Mouse (Mus musculus): ENCODE data around the gene Htra2. TPM values are rescaled to one million over a fixed set of nuclear protein-coding genes. Genes with fewer than 3 reads are reported as not detected.
A peak's percentile ranks its signal among the peaks of the same experiment; 100 is the strongest.

Gene Htra2
- total RNA-seq, 2 experiments from 2014 or later, result 14.1 to 21.5 TPM

DNA sequence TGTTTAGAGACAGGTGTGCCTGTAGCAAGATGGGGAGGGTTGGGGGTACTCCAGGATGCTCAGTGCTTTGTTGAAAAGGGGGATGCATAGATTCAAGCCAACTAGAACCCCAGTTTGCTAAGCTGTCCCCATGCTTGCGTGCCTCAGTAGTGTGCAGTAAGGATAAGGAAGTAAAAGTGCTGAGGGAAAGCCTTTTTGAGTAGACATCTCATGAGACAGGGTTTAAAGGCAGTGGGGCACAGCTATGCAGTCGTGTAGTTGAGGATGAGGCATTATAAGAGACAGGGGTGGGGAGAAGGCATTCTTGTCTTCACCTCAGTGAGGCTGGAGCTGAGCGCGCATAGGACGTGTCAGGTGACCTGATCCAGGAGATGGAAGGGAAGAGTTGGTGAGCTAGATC is 14.5 kb downstream of the Htra2 start:
- no peak for DNase-seq
- no peak for TF ChIP-seq CTCF (IDR thresholded peaks at IDR 0.05)
- Histone ChIP-seq H3K4me3 (no peak overlapping the region), H3K27ac (no peak overlapping the region)
- intact Hi-C loops (cut with DNase I), result no loop called here

- Histone ChIP-seq H3K27ac (peak overlapping the region; percentile 46), H3K4me3 (peak overlapping the region; percentile 63)
- intact Hi-C loops (cut with DNase I), result no loop called here
- peak; percentile 93 for DNase-seq
- TF ChIP-seq CTCF (IDR thresholded peaks at IDR 0.05), result no peak
These were observed 16.5 kb downstream of the Htra2 start for GRCm38 (mm10) chr6:83038496-83039012.

DNA sequence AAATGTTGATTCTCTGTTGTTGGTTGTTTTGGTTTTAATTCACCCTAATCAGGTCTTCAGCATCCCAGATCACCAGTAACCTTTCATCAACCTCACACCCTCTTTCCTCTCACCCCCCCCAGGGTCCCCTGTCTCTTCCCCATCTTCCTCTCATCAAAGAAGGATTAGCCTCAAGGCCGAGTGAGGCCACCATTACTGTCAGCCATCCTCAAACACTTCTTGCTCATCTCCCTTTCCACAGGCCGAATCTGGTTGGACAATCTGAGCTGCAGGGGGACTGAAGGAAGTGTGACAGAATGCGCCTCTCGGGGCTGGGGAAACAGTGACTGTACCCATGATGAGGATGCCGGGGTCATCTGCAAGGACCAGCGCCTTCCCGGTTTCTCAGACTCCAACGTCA is 17.9 kb downstream of the Htra2 start:
- no peak for TF ChIP-seq CTCF (IDR thresholded peaks at IDR 0.05)
- no peak for DNase-seq
- Histone ChIP-seq H3K4me3 (no peak overlapping the region), H3K27ac (no peak overlapping the region)
- intact Hi-C loops (cut with DNase I), result no loop called here

- no peak for DNase-seq
- intact Hi-C loops (cut with DNase I), result no loop called here
- TF ChIP-seq CTCF (IDR thresholded peaks at IDR 0.05), result no peak
- H3K4me3 ChIP-seq, result peak overlapping the region; percentile 81
- H3K27ac ChIP-seq, result peak overlapping the region; percentile 88
These were observed 20.5 kb downstream of the Htra2 start for GRCm38 (mm10) chr6:83034463-83035055.

DNA sequence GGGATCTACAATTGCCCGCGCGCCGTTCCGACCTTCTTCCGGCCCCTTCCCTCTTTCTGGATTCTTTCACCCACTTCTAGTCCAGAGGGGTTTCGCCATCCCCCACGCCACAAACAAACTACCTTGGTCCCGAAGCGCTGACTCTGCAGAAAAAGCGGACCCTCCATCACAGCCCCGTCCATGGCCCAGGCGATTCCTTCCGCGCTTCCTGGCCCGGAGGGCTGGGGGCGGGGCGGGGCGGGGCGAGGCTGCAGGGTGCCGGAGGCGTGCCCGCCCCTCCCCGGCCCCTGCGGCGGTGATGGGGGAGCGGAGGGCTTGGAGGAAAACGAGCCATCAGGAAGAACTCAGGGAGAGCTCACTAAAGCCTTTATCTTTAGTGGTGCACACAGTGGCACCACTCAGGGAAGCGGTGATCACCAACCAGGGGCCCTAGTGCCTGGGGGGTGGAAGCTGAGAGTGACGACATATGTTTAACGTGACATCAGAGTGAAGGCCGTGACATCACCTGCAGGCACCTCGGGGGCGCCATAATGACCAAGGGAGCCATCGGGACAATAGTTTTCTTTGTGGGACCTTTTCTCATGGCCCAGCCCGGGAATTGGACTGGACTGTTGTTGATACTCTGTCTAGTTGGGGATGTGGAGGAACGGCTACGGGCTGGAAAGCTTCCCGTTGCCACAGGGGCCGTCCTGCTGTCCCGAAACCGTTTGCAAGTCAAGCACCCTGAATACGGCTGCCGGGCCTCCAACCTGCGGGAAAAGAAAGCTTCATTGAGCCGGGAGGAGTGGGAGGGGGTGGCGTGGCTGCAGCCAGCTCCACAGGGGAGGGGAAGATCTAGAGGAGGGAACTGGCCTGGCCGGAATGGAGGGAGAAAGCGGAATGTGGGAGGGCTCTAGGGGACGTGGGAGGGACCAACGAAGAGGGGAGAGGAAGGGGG is 21.6 kb downstream of the Htra2 start, which contains the start of the genes Dok1 and Loxl3:
TSS of gene Dok1 (minus strand) at position 223 of the 937 bp plus-strand sequence.
TSS of gene Loxl3 (plus strand) at position 925 of the 937 bp plus-strand sequence.
- intact Hi-C loops (cut with DNase I), result no loop called here
- peak within 1 kb of the TSS; percentile 88 for H3K27ac ChIP-seq
- DNase-seq, result peak; percentile 82
- peak within 1 kb of the TSS; percentile 81 for H3K4me3 ChIP-seq
- no peak for TF ChIP-seq CTCF (IDR thresholded peaks at IDR 0.05)

- Histone ChIP-seq H3K4me3 (peak overlapping the region; percentile 81), H3K27ac (peak overlapping the region; percentile 88)
- DNase-seq, result peak; percentile 50
- intact Hi-C loops (cut with DNase I), result no loop called here
- TF ChIP-seq CTCF (IDR thresholded peaks at IDR 0.05), result no peak
These were observed 22.3 kb downstream of the Htra2 start for GRCm38 (mm10) chr6:83032769-83033191.

DNA sequence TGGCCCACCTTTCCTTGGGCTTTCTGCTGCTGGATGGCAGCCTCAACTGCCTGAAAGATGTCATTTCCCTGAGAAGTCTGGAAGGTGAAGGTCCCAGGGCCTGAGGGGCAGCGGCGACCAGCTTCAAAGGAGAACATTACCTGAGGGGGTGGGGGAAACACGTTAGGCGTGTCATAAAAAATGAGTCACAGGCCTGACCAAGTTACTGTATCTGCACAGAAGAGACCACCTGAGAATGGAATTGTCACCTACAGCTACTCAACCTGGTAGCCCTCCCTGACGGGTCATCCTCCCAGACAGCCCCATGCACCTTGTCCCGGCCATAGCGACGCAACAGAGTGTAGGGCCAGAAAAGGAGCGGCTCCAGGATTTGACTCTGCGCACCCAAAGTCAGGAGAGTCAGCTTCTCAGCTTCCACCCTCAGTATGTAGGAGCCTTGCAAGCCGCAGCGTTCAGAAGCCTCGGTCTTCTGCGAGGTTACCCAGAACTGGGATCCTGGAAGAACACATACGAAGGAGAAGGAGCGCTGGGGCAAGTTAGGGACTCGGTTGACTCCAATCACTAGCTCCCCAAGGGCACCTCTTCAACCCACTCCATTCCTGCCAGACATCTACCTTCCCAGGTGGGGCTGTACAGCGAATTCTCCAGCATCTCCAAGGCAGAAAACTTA is 23.0 kb downstream of the Htra2 start:
- Histone ChIP-seq H3K4me3 (peak overlapping the region; percentile 81), H3K27ac (peak overlapping the region; percentile 88)
- TF ChIP-seq CTCF (IDR thresholded peaks at IDR 0.05), result no peak
- intact Hi-C loops (cut with DNase I), result no loop called here
- DNase-seq, result no peak

DNA sequence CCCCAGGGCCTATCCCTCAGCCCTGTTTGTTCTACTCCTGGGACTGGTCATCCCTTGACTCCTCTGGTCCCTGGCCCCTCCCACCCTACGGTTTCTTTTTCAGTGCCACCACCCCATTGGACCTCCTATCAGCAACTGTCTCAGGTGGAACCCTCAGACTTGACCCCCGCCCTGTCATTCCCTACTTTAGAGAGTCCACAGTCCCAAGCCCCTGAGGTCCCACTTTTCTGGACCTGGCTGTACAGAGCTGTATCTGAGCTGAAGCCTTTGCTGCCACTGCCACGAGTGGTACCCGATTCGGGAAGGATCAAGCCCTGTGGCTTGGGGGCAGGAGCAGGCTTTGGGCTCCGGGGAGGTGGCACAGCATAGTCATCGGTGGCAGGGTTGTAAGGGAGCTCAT is 24.0 kb downstream of the Htra2 start:
- DNase-seq, result no peak
- intact Hi-C loops (cut with DNase I), result no loop called here
- peak overlapping the region; percentile 81 for H3K4me3 ChIP-seq
- no peak for TF ChIP-seq CTCF (IDR thresholded peaks at IDR 0.05)
- peak overlapping the region; percentile 88 for H3K27ac ChIP-seq

- Histone ChIP-seq H3K4me3 (no peak overlapping the region), H3K27ac (peak overlapping the region; percentile 57)
- intact Hi-C loops (cut with DNase I), result no loop called here
- no peak for DNase-seq
- no peak for TF ChIP-seq CTCF (IDR thresholded peaks at IDR 0.05)
These were observed 25.3 kb downstream of the Htra2 start for GRCm38 (mm10) chr6:83029777-83030176.

GRCm38 (mm10) chr6:83027706-83028105 is 27.4 kb downstream of the Htra2 start:
- TF ChIP-seq CTCF (IDR thresholded peaks at IDR 0.05), result no peak
- peak overlapping the region; percentile 68 for H3K27ac ChIP-seq
- peak; percentile 53 for DNase-seq

DNA sequence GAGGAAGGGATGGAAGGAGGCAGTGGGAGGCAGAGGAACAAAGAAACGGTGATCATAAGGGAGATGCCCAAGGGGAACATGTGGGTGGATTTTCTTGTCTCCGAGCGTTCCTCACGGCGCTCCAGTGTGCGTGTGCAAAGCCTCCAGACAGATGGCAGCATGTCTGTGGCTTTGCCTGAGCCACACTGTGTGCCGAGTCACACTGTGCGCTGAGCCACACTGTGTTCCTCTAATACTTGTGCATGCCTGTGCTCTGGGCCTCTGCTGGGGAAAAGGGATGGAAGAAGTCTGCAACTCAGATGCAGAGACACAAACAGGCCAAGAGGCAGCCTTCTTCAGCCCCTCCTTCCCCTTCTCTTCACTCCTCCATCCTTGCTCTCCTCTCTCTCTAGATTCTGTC is 27.8 kb downstream of the Htra2 start:
- Histone ChIP-seq H3K27ac (peak overlapping the region; percentile 68), H3K4me3 (no peak overlapping the region)
- TF ChIP-seq CTCF (IDR thresholded peaks at IDR 0.05), result no peak
- no peak for DNase-seq
- intact Hi-C loops (cut with DNase I), result no loop called here

More at GRCm38 (mm10) chr6:83027706-83028105, 27.4 kb downstream of the Htra2 start:
- intact Hi-C loops (cut with DNase I), result no loop called here
- no peak overlapping the region for H3K4me3 ChIP-seq

- TF ChIP-seq CTCF (IDR thresholded peaks at IDR 0.05), result no peak
- H3K4me3 ChIP-seq, result no peak overlapping the region
- intact Hi-C loops (cut with DNase I), result no loop called here
- DNase-seq, result no peak
- no peak overlapping the region for H3K27ac ChIP-seq
These were observed 29.9 kb downstream of the Htra2 start for GRCm38 (mm10) chr6:83025221-83025620.
